Mouse (Mus musculus) kidney, postnatal 36 days (tissue): Measurements from ENCODE around the gene Elf2.

Experiments
- DNase-seq, 2 experiments: peaks; one replicate each; pipeline ENCODE4 v3.0.0; 2021 to 2022; ENCODE audit warnings: mixed read lengths in 2 of 2

Elf2 gene

DNA sequence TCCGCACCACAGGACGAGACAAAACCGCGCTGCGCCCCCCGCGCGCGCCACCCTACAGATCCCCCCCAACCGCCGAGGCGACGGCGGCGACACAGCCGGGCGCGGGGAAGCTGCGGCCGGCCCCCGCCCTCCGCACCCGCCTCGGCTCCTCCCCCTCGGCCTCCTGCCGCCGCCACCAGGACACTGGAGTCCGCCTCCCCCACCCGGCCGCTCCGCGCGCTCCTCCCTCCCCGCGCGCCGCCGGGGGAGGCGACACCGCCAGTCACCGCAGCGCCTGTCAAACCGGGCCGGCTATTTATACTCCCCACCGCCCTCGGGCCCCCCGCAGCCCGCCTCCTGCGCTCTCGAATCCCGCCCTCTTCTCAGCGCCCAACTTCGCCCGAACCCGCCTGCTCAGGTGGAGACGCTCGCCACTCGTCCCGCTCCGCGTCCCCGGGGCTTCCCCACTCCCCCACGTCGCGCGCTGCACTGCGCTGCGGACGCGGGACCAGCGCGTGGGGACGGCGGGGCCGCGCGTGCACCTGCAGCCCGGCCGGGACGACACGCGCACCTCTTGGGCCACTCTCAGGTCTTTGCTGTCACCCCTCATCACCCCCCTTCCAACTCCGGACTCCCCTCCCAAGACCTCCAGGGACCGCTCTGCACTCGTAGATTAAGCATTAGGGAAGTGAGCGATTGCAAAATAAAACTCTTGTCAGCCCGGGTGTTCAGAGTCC, at the start of gene Elf2:
Gene Elf2, minus strand, starts transcription at position 112 of the 716 bp plus-strand sequence.
- DNase-seq: peak; percentile 90 to 94

- no peak for DNase-seq
These were observed 48.4 kb upstream of the Elf2 start for GRCm38 (mm10) chr3:51388904-51389303.

DNA sequence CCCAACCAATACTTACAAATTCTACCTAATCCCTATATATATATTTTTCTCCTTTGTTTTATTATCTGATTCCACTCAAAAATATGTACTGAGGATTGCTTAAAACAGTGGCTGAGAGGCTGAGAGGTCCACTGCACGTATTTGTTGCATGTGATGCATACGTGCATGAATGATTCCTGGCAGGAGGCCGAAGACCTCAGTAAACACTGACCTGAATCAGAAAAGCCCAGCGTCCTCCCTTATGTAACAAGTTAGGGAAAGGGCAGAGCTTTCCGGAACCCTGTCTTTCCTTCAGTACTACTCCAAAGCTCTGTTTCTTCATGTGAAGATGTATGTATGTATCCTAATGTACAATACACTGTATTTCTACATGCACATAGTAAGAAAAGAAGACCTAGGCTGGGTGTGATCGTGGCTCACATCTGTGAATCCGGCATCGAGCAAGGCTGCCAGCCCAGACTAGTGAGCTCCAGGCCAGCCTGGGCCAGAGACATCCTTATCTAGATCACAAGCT, 47.5 kb upstream of the Elf2 start:
- DNase-seq: peak; percentile 73 to 80

DNA sequence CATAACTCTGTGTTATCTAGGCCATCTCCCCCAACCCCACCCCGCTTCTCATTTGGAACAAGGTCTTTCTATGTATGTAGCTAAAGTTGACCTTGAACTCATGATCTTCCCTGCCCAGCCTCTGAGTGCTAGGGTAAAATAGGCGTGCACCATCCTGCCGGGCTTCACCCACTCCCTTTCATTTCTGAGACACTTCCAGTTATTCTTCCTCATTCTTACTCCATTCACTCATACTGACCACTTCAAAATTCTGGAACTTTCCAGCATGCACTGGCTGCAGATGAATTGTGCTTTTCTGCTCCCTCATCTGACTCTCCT, 46.6 kb upstream of the Elf2 start:
- no peak for DNase-seq

DNA sequence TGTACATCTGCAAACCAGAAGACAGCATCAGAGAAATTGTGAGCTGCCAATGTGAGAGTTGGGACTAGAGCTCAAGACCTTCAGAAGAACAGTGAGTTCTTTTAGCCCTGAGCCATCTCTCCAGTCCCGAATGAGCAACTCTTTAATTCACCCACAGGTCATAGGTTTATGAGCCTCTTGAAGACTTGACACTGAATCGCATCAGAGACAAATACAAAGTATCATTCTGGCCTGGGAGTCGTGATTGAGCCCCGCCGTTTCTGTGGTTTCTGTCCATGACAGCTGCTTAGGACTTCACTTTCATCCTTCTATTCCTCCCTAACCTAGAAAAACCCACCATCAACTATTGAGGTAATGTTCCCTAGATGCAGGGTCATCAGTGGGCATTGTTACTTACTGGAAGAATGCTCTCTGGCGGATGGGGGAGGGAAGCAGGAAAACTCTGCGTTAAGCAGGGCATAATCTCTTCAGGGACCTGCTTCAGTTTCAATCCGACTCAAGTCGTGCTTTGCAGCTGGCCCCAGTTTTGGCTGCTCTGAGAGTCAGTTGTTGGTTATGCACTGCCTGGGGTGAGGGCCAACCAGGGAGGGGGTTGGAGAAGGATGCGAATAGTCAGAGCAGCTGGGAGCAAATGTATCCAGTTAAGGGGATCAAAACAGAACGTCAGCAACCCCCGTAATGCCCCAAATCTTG, 46.1 kb upstream of the Elf2 start:
- no peak for DNase-seq

- DNase-seq: no peak
These were observed 42.9 kb upstream of the Elf2 start for GRCm38 (mm10) chr3:51383409-51383808.

- DNase-seq: no peak
These were observed 40.2 kb upstream of the Elf2 start for GRCm38 (mm10) chr3:51380660-51381014.

GRCm38 (mm10) chr3:51379786-51380659, 39.6 kb upstream of the Elf2 start:
- DNase-seq: peak; percentile 42 to 69

- DNase-seq: no peak
These were observed 38.1 kb upstream of the Elf2 start for GRCm38 (mm10) chr3:51378665-51378946.

DNA sequence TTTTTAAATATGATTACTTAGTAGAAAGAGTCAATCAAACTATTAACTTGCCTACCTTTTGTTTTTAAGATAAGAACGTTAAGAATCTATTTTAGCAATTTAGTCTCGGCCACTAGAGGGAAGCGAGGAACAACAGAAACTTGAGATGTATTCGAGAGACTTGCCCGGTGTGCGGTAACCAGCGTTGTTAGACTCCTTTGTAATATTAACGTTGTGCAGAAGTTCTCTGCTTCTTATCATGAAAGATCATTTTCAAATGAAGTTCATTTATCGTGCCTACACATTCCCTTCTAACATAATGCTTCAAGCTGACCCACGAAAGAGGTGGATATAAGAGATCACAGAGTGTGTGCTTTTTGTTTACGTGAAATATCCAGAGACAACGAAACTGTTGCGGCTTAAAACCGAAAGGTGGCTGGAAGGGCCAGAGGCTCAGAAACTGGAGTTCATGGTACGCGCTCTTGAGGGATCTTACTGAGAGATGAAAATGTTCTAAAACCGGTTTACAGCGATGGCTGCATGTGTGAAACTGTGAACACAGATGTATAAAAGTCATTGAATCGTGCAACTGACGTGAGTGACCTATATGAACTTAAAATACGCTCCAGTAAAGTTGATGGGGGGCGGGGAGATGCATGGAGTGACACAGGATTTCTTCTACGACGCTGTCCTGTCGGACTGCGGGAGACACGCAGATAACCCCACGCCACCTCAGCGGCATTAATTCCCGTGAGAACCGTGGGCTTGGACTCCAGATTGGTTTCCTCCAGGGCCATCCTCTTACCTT, 37.6 kb upstream of the Elf2 start:
- peak; percentile 57 to 70 for DNase-seq

DNA sequence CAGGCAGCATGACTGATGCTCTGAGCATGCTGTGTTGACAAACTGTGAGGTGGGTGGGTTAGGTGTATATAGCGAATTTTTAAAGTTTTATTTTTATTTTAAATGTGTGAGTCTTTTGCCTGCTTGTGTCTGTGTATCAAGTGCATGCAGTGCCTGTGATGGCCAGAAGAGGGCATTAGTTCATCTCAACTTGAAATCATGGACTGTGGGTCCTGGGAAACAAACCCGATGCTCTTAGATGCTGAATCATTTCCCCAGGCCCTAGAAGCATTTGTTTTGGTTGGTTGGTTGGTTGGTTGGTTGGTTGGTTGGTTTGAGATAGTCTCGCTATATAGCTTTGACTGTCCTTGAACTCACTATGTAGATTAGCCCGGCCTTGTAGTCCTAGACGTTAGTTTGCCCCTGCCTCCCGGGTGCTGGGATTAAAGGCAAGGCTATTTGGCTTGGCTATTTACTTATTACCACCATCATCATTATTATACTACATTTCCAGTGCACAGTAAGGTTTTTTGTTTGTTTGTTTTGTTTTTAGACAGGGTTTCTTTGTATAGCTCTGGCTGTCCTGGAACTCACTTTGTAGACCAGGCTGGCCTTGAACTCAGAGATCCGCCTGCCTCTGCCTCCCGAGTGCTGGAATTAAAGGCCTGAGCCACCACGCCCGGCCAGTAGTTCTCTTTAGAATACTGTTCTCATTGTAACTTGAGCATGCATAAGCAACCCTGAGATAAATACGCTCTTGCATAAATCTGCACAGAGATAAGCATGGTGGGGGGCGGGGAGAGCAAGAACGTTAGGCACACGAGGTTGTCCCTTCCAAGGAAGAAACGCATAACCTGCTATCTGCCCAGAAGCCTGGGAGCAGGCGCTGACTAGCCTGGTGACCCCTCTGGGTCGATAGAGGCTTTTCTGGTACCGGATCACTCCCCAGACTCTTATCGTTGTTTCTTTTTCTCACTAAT, 35.1 kb upstream of the Elf2 start:
- DNase-seq: peak; percentile 66 to 82

- DNase-seq: no peak
These were observed 33.1 kb upstream of the Elf2 start for GRCm38 (mm10) chr3:51373544-51373943.

- peak in 1 of 2 experiments; percentile 38 for DNase-seq
These were observed 32.4 kb upstream of the Elf2 start for GRCm38 (mm10) chr3:51372883-51373282.

DNA sequence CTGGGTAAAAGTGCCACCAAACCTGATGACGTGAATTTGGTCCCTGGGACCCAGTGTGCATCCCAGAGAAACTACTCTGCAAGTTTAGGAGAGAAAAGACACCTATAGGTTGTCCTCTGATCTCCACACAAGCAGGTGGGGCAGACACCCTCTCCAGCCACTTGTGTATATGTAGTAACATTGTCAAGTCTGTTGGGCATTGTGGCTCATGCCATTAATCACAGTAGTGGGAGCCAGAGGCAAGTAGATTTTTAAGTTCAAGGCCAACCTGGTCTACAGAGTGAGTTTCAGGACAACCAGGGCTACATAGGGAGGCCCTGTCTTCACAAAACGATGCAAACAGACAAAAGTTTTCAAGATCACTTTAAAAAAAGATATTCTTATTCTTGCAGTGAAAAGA, 31.4 kb upstream of the Elf2 start:
- DNase-seq: no peak

DNA sequence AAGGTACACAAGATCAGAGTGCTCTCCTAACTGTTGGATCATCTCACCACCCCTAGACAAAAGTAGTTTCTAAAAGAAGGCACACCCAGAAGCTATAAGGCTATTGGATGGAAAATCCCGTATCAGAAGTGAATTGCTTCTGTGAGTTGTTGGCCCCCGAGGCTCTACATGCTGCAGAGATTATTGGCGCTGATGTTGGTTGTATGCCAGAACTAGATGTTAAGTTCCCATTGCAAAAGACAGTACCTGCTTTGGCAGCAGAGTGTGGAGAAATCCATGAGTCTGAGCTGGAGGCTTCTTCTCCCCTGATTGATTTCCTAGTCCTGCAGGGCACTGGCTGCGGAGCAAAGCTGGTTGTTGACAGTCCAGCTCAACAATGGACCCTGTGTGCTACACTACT, 27.5 kb upstream of the Elf2 start:
- DNase-seq: no peak

DNA sequence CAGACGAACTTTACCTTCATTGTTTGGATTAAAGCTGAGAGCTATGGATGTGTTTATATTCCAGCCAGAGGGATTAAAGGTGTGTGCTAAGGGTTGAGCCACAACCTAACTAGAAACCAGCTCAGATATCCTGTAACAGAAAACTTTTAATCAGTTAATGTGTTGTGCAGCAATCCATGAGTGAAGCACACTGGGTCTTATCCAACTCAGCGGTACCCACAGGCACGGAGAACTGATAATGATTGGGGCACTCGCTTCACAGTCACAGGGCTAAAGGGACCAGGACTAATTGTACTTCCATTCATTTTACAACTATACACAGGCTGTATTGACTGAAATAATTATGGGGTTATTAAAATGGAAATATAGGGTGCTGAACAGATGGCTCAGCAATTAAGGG, 26.5 kb upstream of the Elf2 start:
- no peak for DNase-seq

DNA sequence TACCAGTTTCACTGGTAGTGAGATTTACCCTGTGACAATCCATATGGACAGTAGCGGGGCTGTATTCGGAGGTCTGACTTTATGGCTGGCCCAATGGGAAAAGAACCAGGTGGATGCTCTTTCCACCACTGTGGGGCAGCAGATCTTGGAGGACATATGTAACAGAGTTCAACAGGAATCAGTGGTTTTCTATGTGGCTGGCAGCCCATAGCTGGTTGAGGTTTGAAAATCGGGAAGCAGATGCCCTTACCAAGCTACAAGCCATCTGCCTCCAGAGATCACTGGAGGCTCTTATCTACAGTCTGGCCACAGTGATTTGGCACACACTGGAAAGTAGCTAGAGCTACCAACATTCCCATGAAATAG, 25.0 kb upstream of the Elf2 start:
- no peak for DNase-seq

DNA sequence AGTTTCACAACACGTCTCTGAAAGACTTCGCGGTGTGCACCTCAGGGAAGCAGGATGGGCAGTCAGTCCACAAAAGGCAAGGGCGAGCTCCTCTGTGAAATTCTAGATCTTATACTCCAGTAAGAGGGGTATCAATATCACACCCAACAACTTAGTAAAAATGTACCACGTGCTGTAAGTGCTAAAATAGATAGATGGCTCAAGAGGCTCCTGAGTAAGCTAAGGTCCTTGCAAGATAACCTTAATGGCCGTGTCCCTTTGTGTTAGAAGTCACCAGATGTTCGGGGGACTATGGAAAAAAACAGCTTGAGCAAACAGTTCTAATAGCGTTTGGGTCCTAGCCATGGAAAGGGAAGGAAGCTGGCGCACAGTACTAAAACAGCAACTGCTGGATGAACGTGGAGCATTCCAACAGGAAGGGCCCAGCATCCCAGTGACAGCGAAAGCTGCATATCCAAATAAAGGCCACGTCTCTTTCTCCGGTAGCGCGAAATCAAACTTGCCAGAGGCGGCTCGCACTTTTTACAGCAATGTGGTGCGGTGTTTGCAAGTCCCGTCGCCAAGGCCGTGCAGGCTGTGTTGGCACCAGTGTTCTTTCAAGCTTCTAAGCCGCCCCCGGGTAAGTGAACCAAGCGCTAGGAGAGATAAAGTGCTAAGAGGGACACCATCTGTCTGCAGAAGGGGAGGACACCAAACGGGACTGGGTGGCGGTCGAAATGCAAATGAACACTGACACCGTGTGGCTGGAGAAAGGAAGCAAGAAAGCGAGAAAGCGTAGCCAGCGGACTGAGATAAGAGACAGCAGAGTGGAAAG, 24.4 kb upstream of the Elf2 start:
- peak; percentile 72 to 78 for DNase-seq

GRCm38 (mm10) chr3:51361066-51361465, 20.6 kb upstream of the Elf2 start:
- no peak for DNase-seq

DNA sequence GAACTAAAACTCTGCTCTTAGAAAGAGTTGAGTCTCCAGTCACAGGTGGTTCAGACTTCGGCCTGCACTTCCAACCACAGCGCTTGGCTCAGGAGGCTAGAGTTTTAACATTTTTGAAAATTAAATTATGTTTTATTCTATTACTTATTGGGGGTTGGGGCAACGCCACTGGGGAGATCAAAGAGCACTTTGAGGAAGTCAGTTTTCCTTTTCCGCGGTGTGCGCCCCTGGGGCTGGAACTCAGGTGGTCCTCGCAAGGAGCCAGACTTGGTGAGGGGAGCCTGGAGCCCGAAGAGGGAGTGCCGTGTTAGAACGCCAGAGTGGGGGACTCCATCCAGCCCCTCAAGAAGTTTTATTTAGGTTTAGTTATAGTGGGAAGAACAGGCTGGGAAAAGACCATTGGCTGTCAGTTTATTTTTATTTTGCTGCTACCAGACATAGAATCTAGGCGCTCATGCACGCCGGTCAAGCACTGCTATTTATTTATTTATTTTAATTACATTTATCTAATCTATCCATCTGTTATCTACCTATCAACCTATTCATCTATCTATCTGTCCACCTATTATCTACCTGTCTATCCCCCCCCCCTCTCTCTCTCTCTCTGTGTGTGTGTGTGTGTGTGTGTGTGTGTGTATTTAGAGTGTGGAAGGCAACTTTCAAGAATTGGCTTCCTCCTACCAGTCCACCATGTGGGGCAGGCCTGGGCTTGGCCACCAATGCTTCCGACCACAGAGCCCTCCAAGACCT, 19.3 kb upstream of the Elf2 start:
- no peak for DNase-seq
